Mouse (Mus musculus) lung, postnatal 0 days (tissue): ENCODE data around the gene Pcca.

Source experiments
- CTCF ChIP-seq: IDR thresholded peaks from 2 replicates; pipeline ENCODE4 v1.5.1; 2016; ENCODE audit warnings: antibody characterized with exemption, mild to moderate bottlenecking
- EP300 ChIP-seq: IDR thresholded peaks from 2 replicates; pipeline ENCODE4 v1.6.1; 2016; ENCODE audit warnings: antibody characterized with exemption, mild to moderate bottlenecking, control low read depth

- TF ChIP-seq CTCF, result no peak
- no peak for TF ChIP-seq EP300
Observed at GRCm38 (mm10) chr14:122557353-122557752, 23.2 kb downstream of the Pcca start.
